Mouse (Mus musculus) brain, embryonic 14.5 days (tissue): ENCODE data around the gene Gm28051.

Experiments
- CTCF ChIP-seq: fragments of 200-500 bp; IDR thresholded peaks from 2 replicates; pipeline ENCODE4 v1.5.1; 2012; ENCODE audit warnings: inconsistent platforms, mild to moderate bottlenecking, moderate library complexity, borderline replicate concordance; ENCODE audit not compliant: insufficient read depth, insufficient read length; ENCODE audit errors: extremely low read depth
- POLR2A ChIP-seq: fragments of 200-500 bp; IDR thresholded peaks from 2 replicates; pipeline ENCODE4 v1.6.1; 2012; ENCODE audit warnings: mild to moderate bottlenecking, inconsistent platforms, borderline replicate concordance; ENCODE audit not compliant: poor library complexity, insufficient read depth, insufficient read length, severe bottlenecking; ENCODE audit errors: extremely low read depth

DNA sequence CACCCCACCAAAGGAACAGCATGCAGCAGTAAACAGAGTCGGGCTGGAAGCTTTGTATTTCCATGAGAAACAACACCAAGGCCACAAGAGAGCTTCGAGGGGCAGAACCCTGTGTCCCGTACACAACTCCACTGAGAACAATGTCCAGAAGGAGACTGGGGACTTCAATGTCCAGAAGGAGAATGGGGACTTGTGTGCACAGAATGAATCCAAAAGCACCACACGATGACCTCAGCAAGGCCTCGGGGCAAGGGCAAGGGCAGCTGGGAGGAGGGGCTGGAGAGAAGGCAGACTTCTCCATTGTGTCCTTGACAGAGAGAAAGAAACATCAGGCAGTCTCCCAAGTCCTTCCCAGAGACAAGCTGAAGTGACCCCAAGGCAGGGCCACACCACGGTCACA lies 78.7 kb downstream of the Gm28051 start:
- TF ChIP-seq POLR2A (no peak), CTCF (no peak)
